Mouse (Mus musculus): ENCODE measurements around the gene Kdsr. TPM values are rescaled to one million over a fixed set of nuclear protein-coding genes. Genes with fewer than 3 reads are reported as not detected.
A peak's percentile ranks its signal among the peaks of the same experiment; 100 is the strongest.

Gene Kdsr
- total and polyA plus RNA-seq, 3 experiments: 15.1 to 20.3 TPM; not detected in 1

- no peak for DNase-seq (ENCODE audit: low read depth, low spot score)
Observed at GRCm38 (mm10) chr1:106736211-106736610, 23.3 kb downstream of the Kdsr start.

DNA sequence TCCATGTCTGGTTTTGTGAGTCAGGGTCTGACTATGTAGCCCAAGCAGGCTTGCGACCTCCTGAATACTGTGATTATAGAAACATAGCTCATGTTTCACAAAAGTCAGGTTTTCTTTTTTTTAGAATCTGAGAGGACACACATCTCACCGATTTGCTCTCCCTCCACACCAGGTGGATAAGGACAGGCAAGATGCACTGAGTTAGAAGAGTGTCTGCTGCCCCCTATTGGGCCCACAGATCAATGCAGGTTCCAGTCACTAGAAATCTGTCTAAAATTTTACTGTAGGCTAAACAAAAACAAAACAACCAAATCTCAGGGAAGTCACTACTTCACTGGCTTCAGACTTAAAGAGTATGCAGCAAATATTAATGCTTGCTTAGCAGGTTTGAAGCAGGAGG lies 23.9 kb downstream of the Kdsr start:
- Histone ChIP-seq H3K27ac (ENCODE audit: control insufficient read depth, low read depth, low read length) (no peak overlapping the region), H3K9ac (ENCODE audit: control insufficient read depth, low read depth, low read length, poor library complexity, severe bottlenecking) (no peak overlapping the region), H3K4me1 (ENCODE audit: control insufficient read depth in 1 of 2, insufficient read depth in 2 of 2, low read length in 2 of 2) (no peaks in the 10 kb centered on the region), H3K27me3 (ENCODE audit: control insufficient read depth in 1 of 2, insufficient read depth in 2 of 2, low read length in 2 of 2) (no peaks in the 10 kb centered on the region), H3K79me2 (ENCODE audit: control insufficient read depth, insufficient read depth, low read length, poor library complexity) (no peaks in the 10 kb centered on the region), H3K4me3 (ENCODE audit: control insufficient read depth in 1 of 2, insufficient read depth in 1 of 2, low read depth in 2 of 2, low read length in 2 of 2) (no peak overlapping the region), H3K9me3 (replicated peaks; ENCODE audit: insufficient read depth, low read length) (no peaks in the 10 kb centered on the region), H3K36me3 (ENCODE audit: control insufficient read depth in 1 of 2, insufficient read depth in 2 of 2, low read length in 2 of 2) (peaks cover 0 to 7% of the 10 kb centered on the region in 2 experiments; a peak in 2 of 4 replicates)
- DNase-seq (ENCODE audit: low read depth, low spot score): peak; percentile 83
- no peak for TF ChIP-seq POLR2A (IDR thresholded peaks at IDR 0.05; ENCODE audit: control insufficient read depth in 1 of 2, insufficient read depth in 1 of 2, low read depth in 1 of 2, low read length in 2 of 2, poor library complexity in 1 of 2)
- peak; percentile 93 for TF ChIP-seq SMC3 (IDR thresholded peaks at IDR 0.05; ENCODE audit: low read depth, low read length)
- TF ChIP-seq TAL1 (IDR thresholded peaks at IDR 0.05; ENCODE audit: low read length): no peak
- TF ChIP-seq CTCF (IDR thresholded peaks at IDR 0.05 in 2 of 3, conservative IDR thresholded peaks at IDR 0.05 in 1 of 3; ENCODE audit: control insufficient read depth in 1 of 3, insufficient read depth in 1 of 3, low read depth in 2 of 3, low read length in 3 of 3, poor library complexity in 1 of 3, severe bottlenecking in 1 of 3): peak; percentile 87 to 99 (median 91)
- no peak for TF ChIP-seq NELFE (IDR thresholded peaks at IDR 0.05; ENCODE audit: low read depth, low read length)
- TF ChIP-seq MYC (IDR thresholded peaks at IDR 0.05; ENCODE audit: low read depth, low read length): no peak
- TF ChIP-seq SIN3A (IDR thresholded peaks at IDR 0.05; ENCODE audit: low read length): no peak
- TF ChIP-seq USF2 (IDR thresholded peaks at IDR 0.05; ENCODE audit: borderline replicate concordance in 1 of 2, insufficient read depth in 1 of 2, low read depth in 1 of 2, low read length in 2 of 2): no peak
- TF ChIP-seq GABPA (IDR thresholded peaks at IDR 0.05; ENCODE audit: low read depth, low read length): no peak
- peak; percentile 35; the same call in 1 of the 2 replicates for TF ChIP-seq TBP (IDR thresholded peaks at IDR 0.05; ENCODE audit: low read depth, low read length)
- no peak for TF ChIP-seq MAZ (IDR thresholded peaks at IDR 0.05; ENCODE audit: low read depth, low read length)
- no peak for TF ChIP-seq MEF2A (IDR thresholded peaks at IDR 0.05; ENCODE audit: extremely low read depth, insufficient replicate concordance, low read depth, low read length, poor library complexity, severe bottlenecking)
- TF ChIP-seq MYB (IDR thresholded peaks at IDR 0.05; ENCODE audit: low read depth, low read length): no peak
- TF ChIP-seq ZNF384 (IDR thresholded peaks at IDR 0.05; ENCODE audit: low read depth, low read length): no peak
- TF ChIP-seq ZKSCAN1 (IDR thresholded peaks at IDR 0.05; ENCODE audit: low read depth, low read length): no peak
- no peak for TF ChIP-seq EP300 (IDR thresholded peaks at IDR 0.05; ENCODE audit: low read depth in 1 of 2, low read length in 2 of 2)
- no peak for TF ChIP-seq USF1 (IDR thresholded peaks at IDR 0.05; ENCODE audit: low read depth, low read length)
- no peak for TF ChIP-seq POLR2AphosphoS5 (IDR thresholded peaks at IDR 0.05; ENCODE audit: borderline replicate concordance, low read depth, low read length)
- no peak for TF ChIP-seq CHD2 (IDR thresholded peaks at IDR 0.05; ENCODE audit: low read length)
- TF ChIP-seq ELF1 (IDR thresholded peaks at IDR 0.05; ENCODE audit: low read depth, low read length): no peak
- TF ChIP-seq NRF1 (IDR thresholded peaks at IDR 0.05; ENCODE audit: insufficient read depth, low read depth, low read length, poor library complexity, severe bottlenecking): no peak
- no peak for TF ChIP-seq MAFK (IDR thresholded peaks at IDR 0.05; ENCODE audit: borderline replicate concordance, low read depth, low read length)
- TF ChIP-seq JUND (IDR thresholded peaks at IDR 0.05; ENCODE audit: low read depth, low read length): no peak
- TF ChIP-seq KAT2A (conservative IDR thresholded peaks at IDR 0.05; ENCODE audit: low read depth, low read length): no peak
- TF ChIP-seq MAX (IDR thresholded peaks at IDR 0.05; ENCODE audit: low read length): no peak
- no peak for TF ChIP-seq ETS1 (IDR thresholded peaks at IDR 0.05; ENCODE audit: low read depth, low read length)
- TF ChIP-seq HCFC1 (IDR thresholded peaks at IDR 0.05; ENCODE audit: low read depth, low read length): 0 out of 2 replicates have a peak, but pooled peaks have one; percentile 22
- TF ChIP-seq ZC3H11A (IDR thresholded peaks at IDR 0.05; ENCODE audit: low read depth, low read length): peak; percentile 81
- no peak for TF ChIP-seq CHD1 (IDR thresholded peaks at IDR 0.05; ENCODE audit: low read depth, low read length)
- TF ChIP-seq BHLHE40 (IDR thresholded peaks at IDR 0.05; ENCODE audit: borderline replicate concordance, low read depth, low read length): no peak
- TF ChIP-seq ZMIZ1 (IDR thresholded peaks at IDR 0.05; ENCODE audit: low read depth, low read length): no peak

More at GRCm38 (mm10) chr1:106736211-106736610, 23.3 kb downstream of the Kdsr start:
- H3K79me2 ChIP-seq (ENCODE audit: control insufficient read depth, insufficient read depth, low read length, poor library complexity): no peaks in the 10 kb centered on the region
- no peaks in the 10 kb centered on the region for H3K4me1 ChIP-seq (ENCODE audit: control insufficient read depth in 1 of 2, insufficient read depth in 2 of 2, low read length in 2 of 2)
- H3K27me3 ChIP-seq (ENCODE audit: control insufficient read depth in 1 of 2, insufficient read depth in 2 of 2, low read length in 2 of 2): no peaks in the 10 kb centered on the region
- H3K9me3 ChIP-seq (replicated peaks; ENCODE audit: insufficient read depth, low read length): no peaks in the 10 kb centered on the region
- no peak overlapping the region for H3K27ac ChIP-seq (ENCODE audit: control insufficient read depth, low read depth, low read length)
- no peak overlapping the region for H3K9ac ChIP-seq (ENCODE audit: control insufficient read depth, low read depth, low read length, poor library complexity, severe bottlenecking)
- peaks cover 0 to 7% of the 10 kb centered on the region in 2 experiments; a peak in 2 of 4 replicates for H3K36me3 ChIP-seq (ENCODE audit: control insufficient read depth in 1 of 2, insufficient read depth in 2 of 2, low read length in 2 of 2)
- TF ChIP-seq USF2 (IDR thresholded peaks at IDR 0.05; ENCODE audit: borderline replicate concordance in 1 of 2, insufficient read depth in 1 of 2, low read depth in 1 of 2, low read length in 2 of 2): 0 out of 4 replicates have a peak, but pooled peaks of 1 of the 2 experiments have one; percentile 8
- no peak for TF ChIP-seq SIN3A (IDR thresholded peaks at IDR 0.05; ENCODE audit: low read length)
- H3K4me3 ChIP-seq (ENCODE audit: control insufficient read depth in 1 of 2, insufficient read depth in 1 of 2, low read depth in 2 of 2, low read length in 2 of 2): no peak overlapping the region

Measured in MEL (cell line).